Mouse (Mus musculus) brain, embryonic 14.5 days (tissue): ENCODE data around the gene Rag2.

Experiments
- CTCF ChIP-seq: fragments of 200-500 bp; IDR thresholded peaks from 2 replicates; pipeline ENCODE4 v1.5.1; 2012; ENCODE audit warnings: inconsistent platforms, mild to moderate bottlenecking, moderate library complexity, borderline replicate concordance; ENCODE audit not compliant: insufficient read depth, insufficient read length; ENCODE audit errors: extremely low read depth
- POLR2A ChIP-seq: fragments of 200-500 bp; IDR thresholded peaks from 2 replicates; pipeline ENCODE4 v1.6.1; 2012; ENCODE audit warnings: mild to moderate bottlenecking, inconsistent platforms, borderline replicate concordance; ENCODE audit not compliant: poor library complexity, insufficient read depth, insufficient read length, severe bottlenecking; ENCODE audit errors: extremely low read depth

DNA sequence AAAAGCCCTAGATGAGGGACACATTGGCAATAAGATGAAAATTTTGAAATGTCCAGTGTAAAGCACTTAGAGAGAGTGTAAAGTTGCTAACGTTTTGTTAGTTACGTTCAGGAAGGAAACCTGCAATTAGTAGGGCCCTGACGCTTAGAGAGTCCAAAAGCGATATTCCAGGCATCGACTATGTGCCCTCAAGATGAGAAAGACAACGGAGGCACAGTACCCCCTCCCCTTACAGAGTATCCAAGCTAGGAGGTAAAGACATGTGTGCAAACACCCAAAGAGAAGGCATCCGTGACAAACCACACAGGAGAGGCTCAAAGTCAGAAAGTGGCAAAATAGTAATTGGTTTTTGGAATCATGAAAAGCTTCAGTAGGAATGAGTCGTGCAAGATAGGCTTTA lies 31.6 kb upstream of the Rag2 start:
- TF ChIP-seq POLR2A (no peak), CTCF (no peak)
